Mouse (Mus musculus): ENCODE measurements around the gene Gabrb2. TPM values are rescaled to one million over a fixed set of nuclear protein-coding genes. Genes with fewer than 3 reads are reported as not detected.

Gabrb2 gene
- polyA plus RNA-seq, 1 experiment from 2014 or later: 3.7 TPM

Other genes starting within 250 kb of the Gabrb2 start
- 6.6 and 7.6 TPM in 2 replicates for gene Gabra1, start 236.8 kb upstream of the Gabrb2 start, polyA plus RNA-seq (2014; fragmentation: Nextera tagmentation; extraction: Ambion mirVana)
- not detected in 2 replicates for gene Gabra6, start 98.7 kb upstream of the Gabrb2 start, polyA plus RNA-seq (2014; fragmentation: Nextera tagmentation; extraction: Ambion mirVana)

Data from stomach, embryonic 14.5 days (tissue).